Mouse (Mus musculus): ENCODE data around the gene Tmem160. TPM values are rescaled to one million over a fixed set of nuclear protein-coding genes. Genes with fewer than 3 reads are reported as not detected.
A peak's percentile ranks its signal among the peaks of the same experiment; 100 is the strongest.

Tmem160 gene
- total RNA-seq, 4 experiments from 2014 or later: 55.2 to 93.9 (median 72.1) TPM

DNA sequence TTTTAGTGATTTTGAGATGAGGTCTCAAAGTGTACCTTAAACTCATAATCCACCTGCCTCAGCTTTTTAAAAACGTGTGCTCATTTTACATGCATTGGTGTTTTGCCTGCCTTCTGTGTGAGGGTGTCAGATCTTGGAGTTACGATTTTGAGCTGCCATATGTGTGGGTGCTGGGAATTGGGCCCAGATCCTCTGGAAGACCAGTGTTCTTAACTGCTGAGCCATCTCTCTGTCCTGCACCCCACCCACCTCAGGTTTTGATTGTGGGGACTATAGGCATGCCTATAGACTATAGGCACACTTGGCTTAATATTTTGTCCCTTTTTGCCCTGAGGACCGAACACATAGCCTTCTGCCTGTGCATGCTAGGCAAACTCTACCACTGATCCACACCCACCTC is 39.6 kb downstream of the Tmem160 start:
- no peak for DNase-seq

DNA sequence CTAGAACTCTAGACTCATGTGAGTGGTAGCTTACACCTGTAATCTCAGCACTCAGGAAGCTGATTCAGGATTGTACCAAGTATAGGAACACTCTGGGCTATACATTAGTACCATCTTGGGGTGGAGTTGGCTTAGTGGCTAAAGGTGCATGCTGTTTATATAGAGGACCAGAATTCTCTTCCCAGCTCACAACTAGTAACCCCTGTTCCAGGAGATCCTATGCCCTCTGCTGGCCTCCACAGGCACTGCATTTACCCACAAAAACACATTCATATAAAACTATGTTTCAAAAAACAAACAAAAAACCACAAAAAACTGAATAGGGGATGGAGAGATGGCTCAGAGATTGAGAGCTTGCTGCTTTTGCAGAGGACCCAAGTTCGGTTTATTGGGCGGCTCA is 40.8 kb downstream of the Tmem160 start:
- DNase-seq: no peak

DNA sequence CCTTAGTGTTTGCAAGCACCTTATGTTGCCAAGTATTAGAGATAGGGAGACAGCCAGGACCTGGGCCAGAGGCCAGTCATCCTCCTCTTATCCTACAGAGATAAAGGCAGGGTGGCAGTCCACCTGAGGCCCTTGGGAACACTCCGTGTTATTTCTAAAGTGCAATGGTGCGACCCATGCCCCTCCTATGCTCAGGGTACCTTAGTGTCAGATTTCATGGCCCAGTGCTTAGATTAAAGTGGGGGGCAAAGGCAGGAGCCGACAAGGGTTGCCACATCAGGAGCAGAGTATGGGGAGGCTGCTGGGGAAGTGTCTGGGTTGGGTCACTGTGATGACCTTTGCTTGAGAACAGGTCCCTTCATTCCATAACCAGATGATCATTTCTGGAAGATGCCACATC is 43.7 kb downstream of the Tmem160 start:
- DNase-seq: no peak

DNA sequence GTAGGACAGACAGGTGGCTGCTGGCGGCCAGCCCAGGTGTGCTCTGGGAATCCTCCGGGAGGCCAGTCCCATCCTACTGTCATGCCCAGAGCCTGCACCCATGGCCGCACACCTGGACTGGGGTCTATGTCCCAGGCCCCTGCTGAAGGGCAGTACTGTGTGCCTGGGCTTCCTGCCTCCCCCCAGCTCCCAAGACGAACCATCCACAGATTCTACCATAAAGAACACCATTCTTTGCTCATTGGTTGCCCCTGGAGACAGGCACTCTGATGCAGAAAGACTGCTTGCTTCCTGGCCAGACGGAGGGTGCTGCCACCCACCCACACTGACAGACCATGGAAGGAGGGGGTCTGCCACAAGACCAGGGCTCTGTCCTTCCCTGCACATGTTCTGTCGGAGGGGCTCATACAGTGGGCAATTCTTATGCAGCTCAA is 47.1 kb downstream of the Tmem160 start:
- no peak for DNase-seq

DNA sequence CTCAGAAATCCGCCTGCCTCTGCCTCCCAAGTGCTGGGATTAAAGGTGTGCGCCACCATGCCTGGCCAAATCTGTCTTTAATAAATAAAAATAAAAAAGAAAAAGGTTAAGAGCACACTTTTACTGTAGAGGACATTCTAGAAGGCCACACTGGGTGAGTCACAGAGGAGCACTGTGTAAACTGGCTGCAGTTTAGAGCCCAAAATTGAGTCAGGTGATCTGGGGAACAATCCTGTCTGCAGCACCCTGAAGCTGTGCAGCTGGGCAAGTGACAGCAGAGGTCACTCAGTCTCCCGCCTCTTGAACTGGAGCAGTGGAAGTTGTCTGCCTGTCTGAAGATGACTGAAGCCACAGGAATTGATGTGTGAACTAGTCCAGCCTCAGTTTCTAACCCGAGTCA is 49.0 kb downstream of the Tmem160 start:
- peak; percentile 42 for DNase-seq

DNA sequence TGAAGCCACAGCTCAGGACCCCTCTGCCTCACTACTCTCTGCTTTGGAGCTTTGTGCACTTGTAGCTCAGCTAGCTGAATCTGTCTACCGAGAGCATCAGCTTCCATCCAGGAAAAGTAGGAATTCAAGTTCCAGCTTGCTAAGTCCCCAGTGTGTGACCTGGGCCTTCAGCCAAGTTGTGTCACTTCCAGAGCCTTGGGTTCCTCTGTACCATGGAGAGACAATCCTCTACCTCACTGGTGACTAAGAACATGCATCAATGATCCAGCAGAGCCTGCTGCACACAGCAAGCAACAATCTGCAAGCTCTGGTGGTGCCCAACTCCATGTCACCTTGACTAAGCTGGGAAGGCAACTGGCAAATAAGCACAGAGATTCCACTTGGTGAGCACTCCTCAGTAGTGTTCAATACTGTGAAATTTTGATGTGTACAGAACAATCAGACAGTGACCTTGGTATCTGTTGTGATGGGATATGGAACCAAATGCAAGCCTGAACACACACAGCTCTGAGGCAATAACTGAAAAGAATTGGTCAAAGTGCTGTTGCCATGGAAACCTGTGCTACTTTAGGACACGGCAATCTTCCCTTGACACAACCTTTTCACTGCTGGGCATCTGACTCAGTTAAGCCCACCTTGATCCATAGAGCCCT is 52.1 kb downstream of the Tmem160 start:
- DNase-seq: peak; percentile 55

Other genes with a start within 250 kb of the Tmem160 start
- gene Dhx34, start 230.7 kb upstream of the Tmem160 start, total RNA-seq (2022): 10 to 100 TPM; 13.7 to 20.3 (median 16.9) TPM
- 1 to 10 TPM in 1 of 4 experiments, under 1 TPM in 3; 0.41 to 1.0 (median 0.75) TPM for gene C5ar2, start 208.6 kb upstream of the Tmem160 start, total RNA-seq (2022)
- gene C5ar1, start 193.2 kb upstream of the Tmem160 start, total RNA-seq (2022): 1 to 10 TPM; 5.4 to 9.8 (median 8.4) TPM
- 10 to 100 TPM; 21.9 to 37.5 (median 28.8) TPM for gene Inafm1, start 179.2 kb upstream of the Tmem160 start, total RNA-seq (2022)
- gene Ccdc9, start 166.0 kb upstream of the Tmem160 start, total RNA-seq (2022): 100 to 1,000 TPM in 1 of 4 experiments, 10 to 100 TPM in 3; 48.7 to 119 (median 89.2) TPM
- 10 to 100 TPM in 1 of 4 experiments, 1 to 10 TPM in 3; 4.3 to 10.1 (median 5.2) TPM for gene Bbc3, start 144.4 kb upstream of the Tmem160 start, total RNA-seq (2022)
- 10 to 100 TPM; 64.0 to 78.2 (median 67.5) TPM for gene Sae1, start 65.0 kb upstream of the Tmem160 start, total RNA-seq (2022)
- 10 to 100 TPM; 43.4 to 47.5 (median 46.2) TPM for gene Zc3h4, start 51.9 kb upstream of the Tmem160 start, total RNA-seq (2022)
- under 1 TPM in 1 of 4 experiments, not detected in 3; 0.48 TPM for gene Npas1, start 24.9 kb downstream of the Tmem160 start, total RNA-seq (2022)
- gene Arhgap35, start 162.2 kb downstream of the Tmem160 start, total RNA-seq (2022): 10 to 100 TPM; 65.6 to 76.6 (median 73.0) TPM
- gene Ceacam15, start 222.9 kb downstream of the Tmem160 start, total RNA-seq (2022): not detected